Mouse (Mus musculus): ENCODE results near the gene Racgap1. TPM values are rescaled to one million over a fixed set of nuclear protein-coding genes. Genes with fewer than 3 reads are reported as not detected.

Gene Racgap1
- polyA plus RNA-seq, 1 experiment from 2014 or later = 119 TPM

DNA sequence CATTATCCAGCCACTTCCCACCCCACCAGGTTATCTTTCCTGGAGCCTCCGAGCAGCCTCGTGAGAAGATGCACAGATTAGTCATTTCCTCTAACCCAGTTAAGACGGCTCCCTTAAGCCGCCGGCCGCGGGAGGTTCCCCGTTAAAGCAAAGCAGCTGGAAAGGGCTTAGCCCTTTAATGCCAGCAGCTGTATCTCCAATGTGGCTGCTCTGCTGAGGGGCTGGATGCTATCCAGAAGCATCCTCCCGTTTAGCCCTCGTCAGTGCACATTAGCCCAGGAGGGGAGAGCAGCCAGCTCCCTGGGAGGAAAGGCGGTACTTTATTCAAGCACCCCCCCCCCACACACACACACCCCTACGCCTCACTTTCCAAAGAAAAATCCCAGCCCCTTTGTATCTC lies 36.7 kb downstream of the Racgap1 start:
- ATAC-seq (ENCODE audit: extremely low read depth, insufficient number of reproducible peaks, low FRiP score, low TSS enrichment) = no peak
- H3K4me2 ChIP-seq = peak overlapping the region; percentile 56
- H3K4me3 ChIP-seq = peak overlapping the region; percentile 6
- peak overlapping the region; percentile 67 for H3K27ac ChIP-seq (replicated peaks)
- H3K4me1 ChIP-seq = peaks cover 31% of the 10 kb centered on the region
- H3K27me3 ChIP-seq (replicated peaks) = peaks cover 21% of the 10 kb centered on the region
- H3K9me3 ChIP-seq = peaks cover 5% of the 10 kb centered on the region; the same call in 1 of the 2 replicates
- WGBS = 4% methylated on average over 12 of the region's 12 CpGs
- H3K36me3 ChIP-seq = peaks cover 6% of the 10 kb centered on the region
- H3K9ac ChIP-seq = 0 out of 2 replicates have a peak overlapping the region, but pooled peaks have one; percentile 15

DNA sequence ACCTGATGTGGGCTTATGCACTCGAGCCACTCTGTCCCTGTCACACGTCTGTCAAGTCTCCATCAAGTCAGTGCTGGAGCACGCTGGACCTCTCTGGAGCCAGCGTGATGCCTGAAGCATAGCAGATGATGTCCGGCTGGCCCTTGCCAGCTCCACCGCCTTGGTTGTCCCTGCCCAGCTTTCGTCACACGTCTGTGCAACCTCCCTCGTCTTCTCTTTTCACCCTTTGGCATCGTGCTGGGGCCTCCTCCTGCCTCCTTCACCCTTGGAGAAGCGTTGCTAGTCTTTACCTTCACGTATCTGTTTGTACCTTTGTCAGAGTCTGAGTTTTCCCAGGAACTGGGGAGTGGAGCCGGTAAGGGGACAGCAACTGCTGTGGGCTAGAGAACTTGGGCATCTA lies 37.2 kb downstream of the Racgap1 start:
- WGBS = 39% methylated on average over 13 of the region's 13 CpGs
- peaks cover 22% of the 10 kb centered on the region for H3K27me3 ChIP-seq (replicated peaks)
- ATAC-seq (ENCODE audit: extremely low read depth, insufficient number of reproducible peaks, low FRiP score, low TSS enrichment) = no peak
- H3K4me3 ChIP-seq = no peak overlapping the region
- H3K9ac ChIP-seq = 0 out of 2 replicates have a peak overlapping the region, but pooled peaks have one; percentile 15
- peaks cover 31% of the 10 kb centered on the region for H3K4me1 ChIP-seq
- H3K9me3 ChIP-seq = peaks cover 5% of the 10 kb centered on the region; the same call in 1 of the 2 replicates
- peak overlapping the region; percentile 56 for H3K4me2 ChIP-seq
- peaks cover 1% of the 10 kb centered on the region; the same call in 1 of the 2 replicates for H3K36me3 ChIP-seq
- H3K27ac ChIP-seq (replicated peaks) = peak overlapping the region; percentile 67; the same call in 1 of the 2 replicates

DNA sequence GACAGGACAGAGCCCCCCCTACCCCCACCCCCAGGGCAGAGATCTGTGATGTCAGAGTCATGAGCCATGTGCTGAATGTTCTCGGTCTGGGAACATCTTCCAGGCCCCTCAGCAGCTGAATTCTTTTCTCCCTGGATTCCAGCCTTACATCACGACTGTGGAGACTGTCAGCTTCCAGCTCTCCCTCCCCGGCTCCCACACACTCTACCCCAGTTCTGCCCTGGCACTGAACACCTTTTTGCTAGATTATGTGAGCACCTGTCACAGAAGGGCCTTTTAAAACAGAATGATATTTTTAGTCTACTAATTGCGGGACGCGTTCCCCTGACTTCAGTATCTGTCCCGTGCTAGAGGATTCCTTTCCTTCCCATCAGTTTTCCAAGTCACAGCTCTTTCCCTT lies 39.9 kb downstream of the Racgap1 start:
- H3K36me3 ChIP-seq = no peaks in the 10 kb centered on the region
- ATAC-seq (ENCODE audit: extremely low read depth, insufficient number of reproducible peaks, low FRiP score, low TSS enrichment) = no peak
- H3K9me3 ChIP-seq = peaks cover 5% of the 10 kb centered on the region; the same call in 1 of the 2 replicates
- peaks cover 30% of the 10 kb centered on the region for H3K27me3 ChIP-seq (replicated peaks)
- 27% methylated on average over 7 of the region's 7 CpGs for WGBS
- no peak overlapping the region for H3K4me2 ChIP-seq
- 0 out of 2 replicates have a peak overlapping the region, but pooled peaks have one; percentile 19 for H3K9ac ChIP-seq
- H3K4me3 ChIP-seq = no peak overlapping the region
- no peak overlapping the region for H3K27ac ChIP-seq (replicated peaks)
- H3K4me1 ChIP-seq = peaks cover 46% of the 10 kb centered on the region

DNA sequence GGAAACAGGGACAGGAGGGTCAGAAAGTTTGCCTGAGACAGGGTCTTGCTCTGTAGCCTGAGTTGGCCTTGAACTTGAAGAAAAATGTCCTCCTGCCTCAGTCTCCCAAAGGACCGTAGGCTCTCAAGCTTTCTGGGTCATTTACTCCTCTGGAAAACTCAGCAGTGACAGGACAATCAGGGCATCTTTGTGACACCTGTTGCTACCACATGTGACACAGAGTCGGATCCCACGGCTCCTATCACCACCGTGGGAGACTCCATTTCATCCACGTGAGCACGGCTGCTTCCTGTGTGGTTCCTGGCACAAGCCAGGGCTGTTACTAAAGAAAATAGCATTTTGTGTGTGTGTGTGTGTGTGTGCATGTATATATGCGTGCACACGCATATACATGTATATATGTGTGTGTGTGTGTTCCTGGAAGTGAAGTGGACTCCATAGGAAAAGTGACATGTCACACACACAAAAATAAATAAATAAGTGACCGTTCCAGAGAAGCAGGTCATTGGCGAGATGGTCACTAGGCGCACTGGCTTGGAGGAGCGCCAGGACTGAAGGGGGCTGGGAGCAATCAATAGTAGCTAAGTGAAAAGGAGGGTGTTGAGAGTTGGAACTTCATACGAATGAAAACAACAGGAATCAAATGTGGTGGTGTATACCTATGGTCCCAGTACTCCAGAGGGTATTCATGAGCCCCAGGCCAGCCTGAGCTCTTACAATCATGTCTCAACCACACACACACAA lies 42.9 kb downstream of the Racgap1 start:
- no peak overlapping the region for H3K27ac ChIP-seq (replicated peaks)
- no peaks in the 10 kb centered on the region for H3K36me3 ChIP-seq
- no peak overlapping the region for H3K4me3 ChIP-seq
- WGBS = 72% methylated on average over 13 of the region's 13 CpGs
- no peak overlapping the region for H3K4me2 ChIP-seq
- no peak overlapping the region for H3K9ac ChIP-seq
- H3K4me1 ChIP-seq = peaks cover 36% of the 10 kb centered on the region
- H3K27me3 ChIP-seq (replicated peaks) = peaks cover 45% of the 10 kb centered on the region
- no peak for ATAC-seq (ENCODE audit: extremely low read depth, insufficient number of reproducible peaks, low FRiP score, low TSS enrichment)
- peaks cover 5% of the 10 kb centered on the region; the same call in 1 of the 2 replicates for H3K9me3 ChIP-seq

DNA sequence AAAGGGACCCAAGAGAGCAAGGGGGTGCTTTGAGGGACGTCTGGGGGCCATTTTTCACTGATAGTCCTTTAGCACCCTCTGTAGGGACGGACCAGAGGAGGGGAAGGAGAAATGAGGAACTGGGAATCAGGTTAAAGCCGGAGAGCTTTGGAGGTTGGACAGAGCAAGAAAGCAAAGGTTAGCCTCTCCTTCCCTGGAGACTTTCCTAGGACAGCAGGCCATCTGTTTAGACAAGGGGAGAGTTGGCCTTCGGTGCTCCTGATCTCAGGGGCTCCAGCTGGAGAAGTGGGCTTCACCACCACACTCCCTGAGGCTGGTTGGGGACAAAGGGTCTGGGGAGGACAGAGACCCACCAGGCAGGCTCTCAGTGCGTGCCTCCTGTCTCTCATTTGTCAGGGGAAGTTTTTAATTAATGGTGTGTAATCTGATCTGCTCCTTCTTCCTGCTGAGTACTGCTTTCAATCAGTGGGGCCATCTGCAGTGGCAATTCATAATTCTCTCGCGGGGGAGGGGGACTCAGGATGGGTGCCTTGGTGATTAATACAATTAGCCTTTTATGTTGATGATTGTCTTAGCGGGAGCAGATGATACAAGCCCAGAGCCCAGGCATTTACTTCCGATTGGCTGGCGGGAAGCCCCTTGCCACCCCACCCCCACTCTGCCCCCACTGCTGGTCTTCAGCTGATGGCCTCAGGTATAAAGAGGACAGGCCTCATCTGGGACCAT lies 43.9 kb downstream of the Racgap1 start:
- H3K27ac ChIP-seq (replicated peaks) = no peak overlapping the region
- peaks cover 45% of the 10 kb centered on the region for H3K27me3 ChIP-seq (replicated peaks)
- 0 out of 2 replicates have a peak overlapping the region, but pooled peaks have one; percentile 37 for H3K9ac ChIP-seq
- peaks cover 3% of the 10 kb centered on the region; the same call in 1 of the 2 replicates for H3K9me3 ChIP-seq
- H3K36me3 ChIP-seq = no peaks in the 10 kb centered on the region
- H3K4me3 ChIP-seq = no peak overlapping the region
- H3K4me1 ChIP-seq = peaks cover 46% of the 10 kb centered on the region
- ATAC-seq (ENCODE audit: extremely low read depth, insufficient number of reproducible peaks, low FRiP score, low TSS enrichment) = no peak
- 33% methylated on average over 10 of the region's 10 CpGs for WGBS
- no peak overlapping the region for H3K4me2 ChIP-seq

GRCm38 (mm10) chr15:99606515-99606914 lies 44.9 kb downstream of the Racgap1 start:
- Histone ChIP-seq H3K36me3 (no peaks in the 10 kb centered on the region), H3K27ac (replicated peaks) (no peak overlapping the region), H3K4me2 (no peak overlapping the region), H3K4me3 (no peak overlapping the region), H3K4me1 (peaks cover 49% of the 10 kb centered on the region), H3K27me3 (replicated peaks) (peaks cover 52% of the 10 kb centered on the region), H3K9me3 (no peaks in the 10 kb centered on the region), H3K9ac (no peak overlapping the region)
- no peak for ATAC-seq (ENCODE audit: extremely low read depth, insufficient number of reproducible peaks, low FRiP score, low TSS enrichment)
- 26% methylated on average over 5 of the region's 5 CpGs for WGBS

DNA sequence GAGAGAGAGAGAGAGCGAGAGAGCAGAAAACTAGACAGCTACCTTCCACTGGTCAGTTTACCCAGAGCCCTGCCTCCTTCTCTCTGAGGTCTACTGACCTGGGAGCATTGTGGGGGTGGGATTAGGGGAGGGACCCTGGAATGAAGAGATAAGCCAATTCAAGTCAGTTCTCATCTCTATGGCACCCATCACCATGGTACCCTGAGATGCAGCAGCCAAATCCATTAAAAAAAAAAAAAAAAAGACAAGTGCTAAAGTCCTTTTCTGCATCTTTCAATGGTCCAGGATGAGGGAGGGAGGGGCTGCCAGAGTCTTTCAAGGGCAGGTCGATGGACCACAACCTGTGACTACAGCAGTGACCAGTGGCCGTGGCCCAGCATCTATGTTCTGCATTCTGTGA lies 45.9 kb downstream of the Racgap1 start:
- ATAC-seq (ENCODE audit: extremely low read depth, insufficient number of reproducible peaks, low FRiP score, low TSS enrichment) = no peak
- Histone ChIP-seq H3K9ac (no peak overlapping the region), H3K36me3 (no peaks in the 10 kb centered on the region), H3K4me2 (no peak overlapping the region), H3K4me3 (no peak overlapping the region), H3K9me3 (no peaks in the 10 kb centered on the region), H3K27me3 (replicated peaks) (peaks cover 61% of the 10 kb centered on the region), H3K27ac (replicated peaks) (no peak overlapping the region), H3K4me1 (peaks cover 47% of the 10 kb centered on the region)
- 72% methylated on average over 2 of the region's 3 CpGs for WGBS

- Histone ChIP-seq H3K4me2 (no peak overlapping the region), H3K4me3 (no peak overlapping the region), H3K36me3 (no peaks in the 10 kb centered on the region), H3K4me1 (peaks cover 58% of the 10 kb centered on the region), H3K9ac (peak overlapping the region; percentile 1; the same call in 1 of the 2 replicates), H3K27me3 (replicated peaks) (peaks cover 75% of the 10 kb centered on the region), H3K27ac (replicated peaks) (peak overlapping the region; percentile 42), H3K9me3 (no peaks in the 10 kb centered on the region)
- ATAC-seq (ENCODE audit: extremely low read depth, insufficient number of reproducible peaks, low FRiP score, low TSS enrichment) = no peak
- 68% methylated on average over 7 of the region's 7 CpGs for WGBS
These were observed 48.2 kb downstream of the Racgap1 start for GRCm38 (mm10) chr15:99603216-99603615.

GRCm38 (mm10) chr15:99602206-99602820 lies 49.1 kb downstream of the Racgap1 start:
- Histone ChIP-seq H3K9me3 (no peaks in the 10 kb centered on the region), H3K36me3 (no peaks in the 10 kb centered on the region), H3K4me2 (no peak overlapping the region), H3K4me3 (no peak overlapping the region), H3K4me1 (peaks cover 49% of the 10 kb centered on the region), H3K9ac (no peak overlapping the region), H3K27ac (replicated peaks) (no peak overlapping the region), H3K27me3 (replicated peaks) (peaks cover 84% of the 10 kb centered on the region)
- no peak for ATAC-seq (ENCODE audit: extremely low read depth, insufficient number of reproducible peaks, low FRiP score, low TSS enrichment)
- WGBS = 63% methylated on average over 17 of the region's 17 CpGs

DNA sequence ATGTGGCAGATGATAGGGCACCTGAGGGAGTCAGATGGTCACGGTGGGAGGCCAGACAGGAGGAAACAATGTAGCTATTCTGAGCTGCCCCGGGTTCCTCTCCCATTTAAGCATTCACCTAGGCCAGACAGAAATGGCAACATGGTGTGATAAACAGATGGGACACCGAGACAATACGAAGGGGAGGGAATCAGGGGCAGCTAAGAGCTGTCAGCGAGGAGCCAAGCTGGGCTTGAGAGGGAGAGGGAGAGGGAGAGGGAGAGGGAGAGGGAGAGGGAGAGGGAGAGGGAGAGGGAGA lies 49.7 kb downstream of the Racgap1 start:
- Histone ChIP-seq H3K9me3 (no peaks in the 10 kb centered on the region), H3K4me3 (no peak overlapping the region), H3K27ac (replicated peaks) (no peak overlapping the region), H3K4me1 (peaks cover 49% of the 10 kb centered on the region), H3K36me3 (no peaks in the 10 kb centered on the region), H3K9ac (no peak overlapping the region), H3K27me3 (replicated peaks) (peaks cover 85% of the 10 kb centered on the region), H3K4me2 (no peak overlapping the region)
- WGBS = 8% methylated on average over 5 of the region's 5 CpGs
- no peak for ATAC-seq (ENCODE audit: extremely low read depth, insufficient number of reproducible peaks, low FRiP score, low TSS enrichment)

Measured in heart, embryonic 13.5 days (tissue).